Mouse (Mus musculus) left cerebral cortex, adult 9 months (tissue): Measurements from ENCODE around the gene Kdm1a.
A peak's percentile ranks its signal among the peaks of the same experiment; 100 is the strongest.

Experiments
- DNase-seq, 2 experiments: peaks; one replicate each; pipeline ENCODE4 v3.0.0; 2022; ENCODE audit warnings: low spot score in 2 of 2

Kdm1a gene

GRCm38 (mm10) chr4:136526412-136526811 is 76.1 kb downstream of the Kdm1a start:
- DNase-seq: peak in 1 of 2 experiments; percentile 51

GRCm38 (mm10) chr4:136524309-136524708 is 78.2 kb downstream of the Kdm1a start:
- no peak for DNase-seq

GRCm38 (mm10) chr4:136521898-136522297 is 80.6 kb downstream of the Kdm1a start:
- no peak for DNase-seq

- DNase-seq: no peak
Measured at GRCm38 (mm10) chr4:136519866-136520265, 82.7 kb downstream of the Kdm1a start.

GRCm38 (mm10) chr4:136518576-136518975 is 83.9 kb downstream of the Kdm1a start:
- no peak for DNase-seq

GRCm38 (mm10) chr4:136518141-136518540 is 84.4 kb downstream of the Kdm1a start:
- DNase-seq: peak; percentile 18 to 19

- DNase-seq: no peak
Measured at GRCm38 (mm10) chr4:136512905-136513304, 89.6 kb downstream of the Kdm1a start.

GRCm38 (mm10) chr4:136511708-136512107 is 90.8 kb downstream of the Kdm1a start:
- DNase-seq: no peak

GRCm38 (mm10) chr4:136509857-136510256 is 92.7 kb downstream of the Kdm1a start:
- DNase-seq: no peak

- DNase-seq: no peak
Measured at GRCm38 (mm10) chr4:136505426-136506215, 96.9 kb downstream of the Kdm1a start.
